Comparison of ENCODE assay signal across 25 mouse cellular contexts in genomic region chr13:9887261-9887660, GRCm38 (mm10).
"Had no signal": no experiment of that assay in that cellular context is flagged by ENCODE, and none has a peak within 500 bp of the region (broad histone marks: within the 10 kb centered on the region; RNA-seq: fewer than 3 reads in every experiment).

No protein-coding gene starts in this region.

- H3K4me2 ChIP-seq: heart, embryonic 12.5 days; heart, embryonic 13.5 days; heart, embryonic 15.5 days; hindbrain, embryonic 12.5 days; hindbrain, embryonic 13.5 days; hindbrain, embryonic 14.5 days; hindbrain, embryonic 15.5 days; intestine, embryonic 15.5 days; kidney, embryonic 15.5 days had no signal

- H3K4me1 ChIP-seq: heart, embryonic 10.5 days; hindbrain, embryonic 10.5 days; hindbrain, embryonic 12.5 days; hindbrain, embryonic 13.5 days; hindbrain, embryonic 15.5 days had no signal

- H3K36me3 ChIP-seq: heart, embryonic 10.5 days; heart, embryonic 12.5 days; heart, embryonic 13.5 days; heart, embryonic 15.5 days; hindbrain, embryonic 10.5 days; hindbrain, embryonic 12.5 days; hindbrain, embryonic 13.5 days; hindbrain, embryonic 15.5 days; intestine, embryonic 15.5 days; kidney, embryonic 15.5 days had no signal

- H3K27ac ChIP-seq: heart, embryonic 10.5 days; heart, embryonic 13.5 days; heart, embryonic 15.5 days; hindbrain, embryonic 10.5 days; hindbrain, embryonic 12.5 days; hindbrain, embryonic 13.5 days; hindbrain, embryonic 14.5 days; hindbrain, embryonic 15.5 days; hindbrain, postnatal 0 days; intestine, embryonic 15.5 days; kidney, embryonic 15.5 days; kidney, postnatal 0 days; layer of hippocampus, adult 2 months; left cerebral cortex, adult 2 months had no signal

- H3K4me3 ChIP-seq: heart, embryonic 10.5 days; heart, embryonic 12.5 days; heart, embryonic 13.5 days; heart, embryonic 15.5 days; hindbrain, embryonic 10.5 days; hindbrain, embryonic 12.5 days; hindbrain, embryonic 13.5 days; hindbrain, embryonic 15.5 days; intestine, embryonic 15.5 days; kidney, embryonic 15.5 days; layer of hippocampus, adult 2 months; left cerebral cortex, adult 2 months had no signal

- DNase-seq: heart, postnatal 36 days; kidney, adult 11 months; kidney, adult 18-20 months; kidney, adult 9 months; layer of hippocampus, adult 9-11 months; layer of hippocampus, postnatal 36 days had no signal

- H3K9ac ChIP-seq: heart, embryonic 12.5 days; heart, embryonic 13.5 days; heart, embryonic 15.5 days; hindbrain, embryonic 12.5 days; hindbrain, embryonic 13.5 days; hindbrain, embryonic 14.5 days; hindbrain, embryonic 15.5 days; intestine, embryonic 15.5 days; kidney, embryonic 15.5 days had no signal

- H3K27me3 ChIP-seq: heart, embryonic 13.5 days; heart, embryonic 15.5 days; hindbrain, embryonic 12.5 days; hindbrain, embryonic 13.5 days; hindbrain, embryonic 15.5 days; intestine, embryonic 15.5 days; kidney, embryonic 15.5 days had no signal

- H3K9me3 ChIP-seq: heart, embryonic 10.5 days; heart, embryonic 12.5 days; heart, embryonic 13.5 days; heart, embryonic 15.5 days; hindbrain, embryonic 10.5 days; hindbrain, embryonic 12.5 days; hindbrain, embryonic 13.5 days; hindbrain, embryonic 15.5 days; intestine, embryonic 15.5 days; kidney, embryonic 15.5 days had no signal

- ATAC-seq: hindbrain, embryonic 16.5 days; hindbrain, postnatal 0 days; inflammation-experienced regulatory T-cells, adult 6 months; intestine, embryonic 15.5 days; intestine, embryonic 16.5 days; intestine, postnatal 0 days had no signal
